Mouse (Mus musculus) v-Abl transformed pro-B cells (cell line): ENCODE data around the gene Lhpp.

Source experiments
- in situ Hi-C, 2 experiments: fragments of 400-800 bp; cut with MboI; formaldehyde crosslinking; loops; one replicate each; pipeline ENCODE4 v1.15.1; 2025; ENCODE audit not compliant: unreplicated experiment in 2 of 2

Gene Lhpp

DNA sequence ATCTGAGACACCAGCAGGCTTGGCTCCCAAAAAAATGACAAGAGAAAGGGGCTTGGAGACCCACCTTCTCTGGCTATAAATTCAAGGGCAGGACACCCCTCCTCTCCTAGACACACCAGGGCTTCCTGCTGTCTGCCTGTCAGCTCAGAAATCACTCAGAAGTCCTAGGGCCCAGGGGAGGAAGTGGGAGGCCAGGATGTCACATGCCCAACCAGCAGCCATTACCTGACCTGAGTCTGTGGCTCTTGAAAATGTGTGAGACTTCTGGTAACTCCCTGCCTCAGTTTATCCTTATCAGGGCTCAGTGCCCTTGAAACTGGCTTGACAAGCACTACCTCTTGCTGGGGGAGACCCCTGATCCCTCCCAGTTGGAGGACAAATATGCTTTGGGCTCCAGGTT, 89.2 kb downstream of the Lhpp start:
- in situ Hi-C loops = loop anchor here (5.0 to 10.0 kb wide), 3 partner anchors 37 to 345 kb away; no protein-coding TSS in a partner anchor

DNA sequence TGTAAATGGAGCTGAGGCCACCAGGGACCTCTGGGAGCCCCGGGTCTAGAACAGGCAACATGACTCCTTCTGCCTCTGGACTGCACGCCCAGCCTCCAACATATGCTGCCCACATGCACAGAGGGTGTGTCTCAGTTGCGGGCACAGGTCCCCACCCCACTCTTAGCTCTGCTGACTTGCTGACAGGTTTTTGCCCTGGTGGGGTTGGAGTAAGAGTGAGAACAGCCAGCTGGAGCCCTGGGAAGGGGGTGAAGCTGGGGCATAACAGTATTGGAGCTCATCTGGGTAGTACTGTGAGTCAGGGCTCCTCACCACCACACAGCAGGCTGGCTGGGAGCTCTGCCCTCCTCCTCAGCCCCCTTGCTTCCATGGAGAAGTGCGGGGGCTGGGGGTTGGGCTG, 89.7 kb downstream of the Lhpp start:
- in situ Hi-C loops = no loop called here

DNA sequence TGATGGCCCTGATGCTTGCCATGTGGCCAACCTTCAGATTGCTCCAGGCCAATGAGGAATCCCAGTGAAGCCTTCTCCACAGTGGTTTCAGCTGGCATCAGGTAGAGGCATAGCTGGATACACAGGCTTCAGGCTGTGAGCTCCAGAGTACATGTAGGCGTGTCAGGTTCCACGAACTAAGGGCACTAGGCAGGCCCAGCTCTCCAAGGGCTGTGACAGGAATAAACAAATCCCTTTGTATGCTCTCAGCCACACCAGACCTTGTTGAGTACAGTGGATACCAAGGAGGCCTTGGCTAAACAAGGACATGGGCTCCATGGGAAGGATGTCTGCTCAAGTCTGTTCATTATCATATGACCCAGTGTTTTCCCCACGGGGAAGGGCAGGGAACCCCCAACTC, 91.0 kb downstream of the Lhpp start:
- in situ Hi-C loops = no loop called here

DNA sequence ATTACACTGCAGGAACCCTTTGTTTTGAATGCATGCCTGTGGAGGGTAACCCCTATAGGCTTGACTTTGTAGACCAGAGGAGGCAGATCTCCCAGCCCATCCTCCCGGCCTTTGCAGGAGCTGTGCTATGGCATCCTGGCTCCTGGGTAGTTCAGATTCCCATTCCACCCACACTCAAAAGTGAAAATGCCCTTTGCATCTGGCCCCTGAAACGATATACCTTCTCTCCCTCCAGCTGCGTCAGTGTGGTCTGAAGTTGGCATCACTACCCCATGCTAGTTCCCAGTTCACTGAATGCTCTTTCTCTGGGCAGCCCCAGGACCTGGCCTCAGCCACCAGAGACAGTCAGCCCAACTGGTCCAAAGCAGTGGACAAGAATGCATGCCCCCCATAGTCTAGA, 91.6 kb downstream of the Lhpp start:
- in situ Hi-C loops = no loop called here

DNA sequence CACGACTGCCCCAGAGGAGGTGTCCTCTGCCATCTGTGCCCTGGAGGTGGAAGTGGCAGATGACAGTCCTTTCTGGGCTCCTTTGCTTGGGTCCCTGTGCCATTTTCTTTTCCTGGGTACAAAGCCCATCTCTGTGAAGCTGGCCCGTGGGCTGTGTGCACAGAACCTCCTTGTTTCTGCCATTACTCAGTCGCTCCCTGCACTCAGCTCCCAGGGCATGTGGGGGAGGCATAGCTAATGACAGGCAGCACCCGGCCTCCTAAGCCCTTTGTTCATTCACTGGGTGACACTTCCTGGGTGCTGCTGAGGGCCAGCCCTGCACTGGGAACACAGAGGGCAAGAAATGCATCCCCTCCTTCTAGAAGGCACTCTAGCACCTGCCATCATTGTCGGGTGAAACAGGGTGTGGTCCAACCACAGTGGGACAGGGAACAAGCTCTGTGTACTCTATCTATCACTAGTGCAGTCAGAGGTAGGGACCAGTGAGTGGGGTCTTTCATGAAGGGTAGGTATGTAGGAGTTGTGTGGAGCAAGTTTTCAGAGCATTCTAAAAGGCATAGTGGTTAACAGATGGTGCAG, 92.1 kb downstream of the Lhpp start:
- in situ Hi-C loops = no loop called here

DNA sequence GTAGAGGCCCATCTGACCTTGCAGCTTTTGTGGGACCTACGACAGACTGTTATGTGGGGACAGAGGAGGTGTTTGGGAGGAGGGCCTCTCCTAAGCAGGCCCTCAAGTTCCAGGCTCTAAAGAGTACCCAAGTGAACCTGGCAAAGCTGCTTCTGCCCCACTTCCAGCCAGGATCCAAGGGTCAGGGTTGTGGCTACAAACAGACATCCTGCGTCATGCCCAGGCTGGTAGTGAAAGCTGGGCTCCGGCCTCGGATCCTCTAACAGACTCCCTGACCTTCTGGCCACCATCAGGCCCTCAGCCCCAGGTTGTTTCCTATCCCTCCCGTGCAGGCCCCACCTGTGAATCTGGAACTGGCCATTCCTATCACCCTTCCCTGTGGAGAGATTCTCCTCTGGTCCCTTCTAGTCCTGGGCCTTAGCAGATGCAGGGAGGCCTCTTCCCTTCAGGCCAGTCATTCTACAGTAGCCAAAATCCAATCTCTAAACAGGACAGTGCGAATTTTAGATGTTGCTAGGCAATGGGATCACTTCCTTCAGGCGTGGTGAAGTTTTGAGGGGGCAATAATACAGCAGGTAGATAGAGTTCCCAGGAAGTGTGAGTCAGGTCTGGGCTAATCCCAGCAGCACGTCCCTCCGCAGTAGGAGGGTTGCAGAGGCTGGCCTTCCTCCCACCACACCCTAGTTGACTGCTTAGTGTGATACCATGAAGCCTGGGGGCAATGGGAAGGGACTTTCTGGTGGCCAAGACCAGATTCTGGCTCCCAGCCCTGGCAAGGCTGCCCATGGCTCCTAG, 93.3 kb downstream of the Lhpp start:
- in situ Hi-C loops = no loop called here

DNA sequence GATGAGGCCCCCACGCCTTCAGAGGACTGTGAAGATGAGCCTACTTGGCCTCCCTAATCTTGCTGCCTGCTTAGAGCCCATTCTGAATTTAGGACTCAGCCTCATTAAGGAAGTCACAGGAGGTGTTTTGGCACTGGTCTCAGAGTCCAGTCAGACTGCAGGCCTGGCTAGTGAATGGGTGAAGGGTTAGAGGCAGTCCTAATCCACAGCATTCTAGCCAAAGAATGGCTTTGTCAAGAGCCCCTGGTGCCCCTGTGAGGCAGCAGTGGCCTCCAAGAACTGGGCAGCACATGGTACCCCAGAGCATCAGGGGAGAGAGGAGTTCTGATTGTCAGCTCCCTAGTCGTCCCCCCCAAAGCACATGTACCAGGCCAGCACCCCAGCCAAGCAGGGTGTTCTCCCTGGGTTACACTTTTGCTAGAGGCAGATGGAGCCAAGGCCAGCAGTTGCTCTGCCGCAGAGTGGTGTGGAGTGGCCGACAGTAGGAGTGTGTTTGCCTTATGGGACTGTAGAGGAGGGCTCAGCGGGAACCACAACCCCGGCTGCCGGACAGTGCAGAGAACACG, 94.0 kb downstream of the Lhpp start:
- in situ Hi-C loops = no loop called here

DNA sequence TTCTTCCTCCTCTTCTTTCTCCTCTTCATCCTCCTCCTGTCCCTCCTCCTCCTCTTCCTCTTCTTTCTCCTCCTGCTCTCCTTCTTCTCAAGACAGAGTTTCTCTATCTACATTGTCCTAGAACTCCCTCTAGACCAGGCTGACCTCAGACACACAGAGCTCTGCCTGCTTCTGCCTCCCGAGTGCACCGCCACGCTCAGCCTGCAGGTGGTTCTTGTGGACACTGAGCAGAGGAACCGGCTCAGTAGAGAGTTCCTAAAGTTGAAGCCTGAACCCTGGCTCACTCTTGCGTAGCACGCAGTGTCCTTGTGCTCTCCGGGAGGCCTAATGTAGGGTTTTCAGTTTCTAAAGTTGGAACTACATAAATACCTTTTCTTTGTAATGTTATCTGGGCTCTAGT, 94.7 kb downstream of the Lhpp start:
- in situ Hi-C loops = no loop called here

DNA sequence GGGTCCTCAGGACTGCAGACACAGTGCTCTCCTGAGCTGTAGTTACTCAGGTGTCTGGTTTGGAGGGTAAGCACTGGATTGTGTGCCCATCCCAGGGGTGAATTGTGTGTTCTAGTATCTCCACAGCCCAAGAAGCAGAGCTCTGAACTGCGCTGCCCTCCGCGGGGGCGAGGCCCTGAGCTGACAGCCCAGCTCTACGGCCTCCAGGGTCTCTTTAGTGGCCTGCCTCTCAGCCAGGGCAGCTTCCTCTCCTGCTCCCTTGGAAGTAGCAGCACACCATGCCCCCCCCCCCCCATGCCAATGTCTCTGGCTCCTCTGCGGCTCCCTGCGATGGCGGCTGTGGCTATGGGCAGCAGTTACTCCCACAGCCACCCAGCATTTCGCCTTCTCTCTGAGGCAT, 101.1 kb downstream of the Lhpp start:
- in situ Hi-C loops = no loop called here

DNA sequence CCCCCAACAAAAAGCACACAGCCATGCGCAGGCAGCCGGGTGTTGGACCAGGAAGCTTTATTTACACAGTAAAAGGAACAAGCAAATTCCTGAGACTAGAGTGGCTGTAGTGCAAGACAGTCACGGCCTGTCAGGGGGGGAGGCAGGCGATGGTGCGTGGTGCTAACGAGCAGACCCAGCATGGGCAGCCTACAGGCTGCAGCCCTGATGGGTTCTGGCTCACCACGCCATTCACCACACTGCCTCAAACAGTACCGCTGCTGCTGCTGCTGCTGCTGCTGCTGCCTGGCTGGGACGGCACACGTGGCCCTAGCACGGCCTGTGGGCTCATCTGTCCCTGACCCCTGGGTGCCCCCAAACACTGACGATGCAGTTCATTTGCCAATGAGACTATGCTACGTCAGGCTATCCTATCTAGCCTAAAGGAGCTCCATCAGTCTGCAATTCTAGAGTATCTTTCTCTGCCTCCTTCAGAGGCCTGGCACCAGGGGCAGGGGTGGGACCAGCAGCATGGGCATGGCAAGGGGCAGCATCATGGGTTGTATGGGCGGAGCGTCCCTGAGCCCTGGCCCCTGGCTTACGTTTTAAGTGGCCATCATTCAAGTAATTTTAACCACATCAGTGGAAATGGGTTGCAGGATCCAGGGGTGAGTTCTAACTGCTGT, 101.7 kb downstream of the Lhpp start:
- in situ Hi-C loops = no loop called here

DNA sequence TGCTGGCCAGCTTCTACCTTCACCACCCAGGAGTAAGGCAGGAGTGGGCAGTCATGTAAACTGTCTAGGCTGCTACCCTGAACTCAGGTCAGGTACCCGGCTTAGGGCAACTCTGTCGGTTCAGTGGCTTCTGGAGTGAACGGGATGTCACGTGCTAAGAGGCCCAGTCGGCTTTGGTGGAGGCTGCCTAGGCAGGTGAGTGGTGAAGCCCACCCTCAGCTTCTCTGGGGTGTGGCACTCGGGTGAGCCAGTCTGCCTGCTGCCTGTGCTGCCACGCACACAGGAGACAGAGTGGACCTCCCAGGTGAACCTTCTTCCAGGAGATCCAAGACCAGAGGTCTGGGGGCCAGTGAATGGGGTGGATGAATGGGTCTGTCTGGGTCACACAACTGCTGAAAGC, 102.5 kb downstream of the Lhpp start:
- in situ Hi-C loops = no loop called here

DNA sequence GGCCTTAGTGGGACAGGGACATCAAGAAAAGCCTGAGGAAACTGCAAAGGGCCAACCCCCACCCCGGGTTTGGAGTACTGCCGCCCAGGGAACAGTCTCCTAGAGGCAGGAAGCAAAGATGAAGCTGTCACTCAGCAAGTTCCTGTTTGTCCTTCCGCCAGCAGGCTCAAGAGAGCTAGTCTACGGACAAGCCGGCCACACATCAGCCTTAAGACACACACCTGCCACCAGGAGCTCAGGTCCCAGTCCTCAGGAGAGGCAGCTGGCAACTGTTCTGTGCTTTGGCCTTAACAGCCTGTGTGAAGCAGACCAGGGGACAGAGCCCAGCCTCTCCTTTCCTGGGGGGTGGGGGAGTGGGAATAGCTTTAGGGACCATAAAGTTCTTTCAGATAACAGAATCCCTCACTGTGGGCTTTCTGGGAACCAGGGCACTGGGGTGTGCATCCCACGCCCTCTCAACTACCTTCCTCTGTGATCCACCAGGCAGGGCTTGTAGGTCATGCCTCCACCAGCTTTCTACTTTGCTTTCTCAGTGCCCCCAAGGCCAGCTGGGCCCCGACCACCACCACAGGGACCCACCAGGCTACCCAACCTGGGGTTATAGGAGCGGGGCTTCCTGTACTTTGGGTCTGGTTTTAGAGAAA, 103.2 kb downstream of the Lhpp start:
- in situ Hi-C loops = no loop called here

DNA sequence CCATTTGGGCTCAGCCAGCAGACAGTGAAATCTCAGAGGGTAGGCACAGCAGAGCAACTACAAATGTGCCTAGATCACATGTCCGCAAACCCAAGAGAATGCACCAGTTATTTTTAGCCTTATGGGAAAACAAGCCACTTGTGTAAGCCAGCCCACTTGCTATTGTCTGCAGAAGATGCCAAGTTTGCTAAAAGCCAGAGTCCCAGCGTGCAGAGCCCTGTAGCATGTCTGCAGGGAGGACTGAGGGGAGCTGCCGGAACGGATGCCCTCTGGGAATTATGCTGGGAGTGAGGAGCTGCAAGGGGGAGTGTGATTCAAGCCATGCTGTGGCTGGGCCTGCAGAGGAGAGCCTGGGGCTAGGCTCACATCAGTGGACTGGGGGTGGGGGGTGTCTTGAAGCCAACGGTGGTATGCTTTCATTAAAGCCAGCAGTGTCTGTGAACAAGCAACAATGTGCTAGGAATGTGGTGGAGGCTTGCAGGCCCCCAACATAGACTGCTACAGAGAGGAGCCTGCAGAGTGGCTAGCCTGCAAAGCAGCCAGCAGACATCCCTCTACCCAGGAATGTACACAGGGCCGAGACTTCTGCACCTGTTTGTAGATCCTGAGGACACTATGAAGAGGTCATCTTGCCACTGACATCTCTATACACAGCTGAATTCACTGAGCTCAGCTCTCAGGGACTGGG, 103.9 kb downstream of the Lhpp start:
- in situ Hi-C loops = no loop called here

DNA sequence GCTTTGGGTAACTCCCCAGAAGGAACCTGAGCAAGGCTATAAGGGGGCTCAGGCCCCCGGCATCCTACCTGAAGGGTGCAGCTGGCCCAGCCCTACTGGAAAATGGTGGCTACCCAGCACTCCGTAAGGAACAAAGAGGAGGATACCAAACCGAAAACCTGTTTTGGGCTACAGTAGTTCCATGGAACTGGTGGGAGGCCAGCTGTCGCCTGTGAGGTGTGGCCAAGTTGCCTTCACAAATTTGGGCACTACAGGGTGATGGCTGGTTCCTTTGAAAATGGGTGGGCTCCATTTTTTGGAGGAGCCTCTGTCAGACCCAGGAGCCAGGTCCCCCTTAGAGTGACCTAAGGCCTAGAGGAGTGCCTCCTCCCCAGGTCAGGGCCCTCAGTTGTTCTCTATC, 104.8 kb downstream of the Lhpp start:
- in situ Hi-C loops = no loop called here

DNA sequence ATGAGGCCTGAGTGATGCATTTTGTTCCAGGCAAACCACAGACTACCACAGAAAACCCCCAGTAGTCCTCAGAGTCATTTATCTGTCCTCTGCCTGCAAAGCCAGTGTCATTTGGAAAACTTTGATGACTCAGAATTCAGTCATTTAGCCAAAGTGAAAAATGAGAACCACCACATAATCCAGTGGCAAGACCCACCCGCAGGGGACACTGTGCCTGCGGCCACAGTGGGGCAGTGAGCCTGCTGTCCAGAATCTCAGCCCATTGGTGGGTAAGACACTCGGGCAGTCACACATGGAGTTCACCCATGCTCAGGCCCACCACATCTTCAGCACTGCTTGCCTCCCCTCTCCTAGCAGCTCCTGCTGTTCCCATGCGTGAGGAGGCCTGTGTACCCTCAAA, 109.1 kb downstream of the Lhpp start:
- in situ Hi-C loops = no loop called here

DNA sequence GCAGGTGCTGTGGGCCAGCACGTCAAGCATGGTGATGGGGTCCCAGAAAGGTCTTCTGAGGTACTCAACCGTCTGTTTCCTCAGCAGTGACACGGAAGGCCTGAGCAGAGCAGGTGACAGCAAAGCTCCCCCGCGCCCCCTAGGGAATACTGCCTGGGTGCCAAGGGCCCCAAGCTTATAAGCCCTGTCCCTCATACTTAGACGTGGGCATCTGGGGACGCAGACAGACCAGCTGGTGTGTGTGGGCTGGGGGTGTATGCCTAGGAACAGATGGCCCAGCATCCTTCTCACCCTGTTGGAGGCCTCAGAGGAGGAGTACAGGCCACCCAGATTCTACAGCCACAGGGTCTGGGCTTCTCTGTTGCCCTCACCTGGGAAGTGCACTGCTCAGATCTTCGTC, 110.1 kb downstream of the Lhpp start:
- in situ Hi-C loops = loop anchor here in 1 of 2 experiments (10.0 kb wide), 1 partner anchor 66 kb away; no protein-coding TSS in a partner anchor

DNA sequence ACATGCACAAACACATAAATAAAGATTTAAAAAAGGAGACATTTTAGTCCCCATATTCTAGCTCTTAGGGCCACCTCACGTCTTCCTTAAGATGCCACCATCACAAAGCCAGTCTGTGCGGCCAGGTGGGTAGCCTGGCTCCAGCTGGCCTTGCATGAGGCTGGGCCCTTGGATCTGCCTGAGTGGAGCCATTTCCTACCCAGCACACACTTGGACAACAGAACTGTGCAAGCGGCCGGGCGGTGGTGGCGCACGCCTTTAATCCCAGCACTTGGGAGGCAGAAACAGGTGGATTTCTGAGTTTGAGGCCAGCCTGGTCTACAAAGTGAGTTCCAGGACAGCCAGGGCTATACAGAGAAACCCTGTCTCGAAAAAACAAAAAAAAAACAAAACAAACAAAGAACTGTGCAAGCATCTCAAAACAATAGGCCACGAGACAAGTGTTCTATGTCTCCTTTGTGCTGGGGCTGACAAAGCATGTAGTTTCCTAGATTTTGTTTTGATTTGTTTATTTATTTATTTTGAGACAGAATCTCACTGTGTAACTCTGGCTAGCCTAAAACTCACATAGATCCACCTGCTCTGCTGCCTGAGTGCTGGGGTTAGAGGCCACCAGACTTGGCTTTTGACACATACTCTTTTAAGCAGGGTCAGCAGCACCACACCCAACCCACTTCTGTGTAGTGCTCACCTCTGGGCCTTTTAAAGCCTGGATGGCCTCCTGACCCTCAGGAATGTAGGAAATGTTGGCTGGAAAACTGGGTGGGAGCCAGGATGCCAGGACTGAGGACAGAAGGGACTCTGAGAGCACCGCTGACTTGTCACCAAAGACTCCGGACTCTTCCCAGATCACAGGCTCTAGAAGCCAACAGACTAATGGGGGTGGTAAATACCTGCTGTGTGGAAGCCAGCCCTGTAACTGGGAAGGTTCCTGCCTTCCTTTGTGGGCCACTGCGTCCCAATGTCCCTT, 112.2 kb downstream of the Lhpp start:
- in situ Hi-C loops = loop anchor here in 1 of 2 experiments (10.0 kb wide), 1 partner anchor 68 kb away; no protein-coding TSS in a partner anchor

DNA sequence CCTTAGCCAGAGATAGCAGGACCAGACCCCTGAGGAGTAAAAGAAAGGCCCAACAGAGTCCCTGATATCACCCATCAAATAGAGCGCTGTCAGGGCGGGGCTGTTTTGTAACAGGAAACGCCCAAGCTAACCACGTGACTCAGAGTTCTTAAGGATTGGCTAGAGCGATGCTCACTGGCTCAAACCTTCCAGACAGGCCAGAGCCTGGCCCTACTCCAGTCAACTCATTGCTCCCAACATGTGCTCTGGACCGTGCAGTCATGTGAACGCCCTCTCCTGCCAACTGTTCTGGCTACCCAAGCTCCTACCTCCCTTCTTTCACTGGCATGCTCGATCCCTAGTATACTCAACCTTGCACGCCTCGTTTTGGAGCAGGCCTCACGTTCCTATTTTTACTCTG, 113.5 kb downstream of the Lhpp start:
- in situ Hi-C loops = loop anchor here in 1 of 2 experiments (10.0 kb wide), 1 partner anchor 69 kb away; no protein-coding TSS in a partner anchor

DNA sequence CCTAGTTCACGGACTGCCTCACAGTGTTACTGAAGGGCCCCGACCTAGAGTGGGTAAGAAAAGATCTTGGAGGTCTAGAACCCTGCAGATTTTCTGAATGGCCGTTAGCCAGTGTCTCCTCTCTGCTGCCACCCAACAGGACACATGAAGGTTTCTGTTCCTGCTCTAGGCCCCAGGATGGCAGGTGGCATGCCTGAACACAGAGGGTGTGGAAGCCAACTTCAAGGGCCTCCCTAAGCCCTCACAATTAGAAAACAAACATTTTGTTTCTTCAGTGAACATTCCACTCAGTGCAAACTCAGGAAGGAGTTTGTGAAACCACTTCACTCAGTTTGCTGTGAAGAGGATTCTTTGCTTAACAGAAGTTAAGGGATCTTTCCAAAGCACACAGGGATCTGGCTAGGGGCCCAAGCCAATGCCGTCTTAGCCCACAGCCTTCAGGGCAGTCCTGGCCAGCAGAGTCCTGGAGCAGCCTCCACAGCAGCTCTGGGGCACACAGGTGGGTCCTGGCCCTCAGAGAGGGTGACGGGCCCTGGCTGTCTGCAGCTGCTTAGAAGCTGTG, 114.1 kb downstream of the Lhpp start:
- in situ Hi-C loops = loop anchor here in 1 of 2 experiments (10.0 kb wide), 1 partner anchor 70 kb away; no protein-coding TSS in a partner anchor
